Mouse (Mus musculus): ENCODE results near the gene Nfkbib.

Gene Nfkbib

GRCm38 (mm10) chr7:28767462-28767965, at the start of gene Nfkbib:
TSS of gene Nfkbib (minus strand) at chr7:28767512.
- peak; percentile 89 for DNase-seq

- DNase-seq, result no peak
Observed at GRCm38 (mm10) chr7:28816920-28817319, 49.6 kb upstream of the Nfkbib start.

DNA sequence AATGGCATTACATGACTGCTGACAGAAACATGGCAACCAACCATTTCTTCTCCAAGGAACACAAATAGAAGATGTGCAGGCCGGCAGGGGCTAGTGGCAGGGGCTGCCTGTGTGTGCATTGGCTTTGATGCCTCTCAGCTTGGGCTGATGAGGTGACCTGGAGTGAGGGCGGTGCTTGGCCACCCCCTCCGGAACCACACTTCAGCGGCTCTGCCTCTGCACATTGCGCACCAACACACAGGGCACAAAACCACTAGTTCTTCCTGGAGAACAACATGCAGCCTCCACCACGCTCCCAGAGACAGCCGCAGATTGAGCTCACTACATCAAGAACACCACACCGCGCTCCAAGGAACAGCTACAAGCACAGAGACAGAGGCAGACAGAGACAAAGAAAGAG, 48.9 kb upstream of the Nfkbib start:
- peak; percentile 95 for DNase-seq

DNA sequence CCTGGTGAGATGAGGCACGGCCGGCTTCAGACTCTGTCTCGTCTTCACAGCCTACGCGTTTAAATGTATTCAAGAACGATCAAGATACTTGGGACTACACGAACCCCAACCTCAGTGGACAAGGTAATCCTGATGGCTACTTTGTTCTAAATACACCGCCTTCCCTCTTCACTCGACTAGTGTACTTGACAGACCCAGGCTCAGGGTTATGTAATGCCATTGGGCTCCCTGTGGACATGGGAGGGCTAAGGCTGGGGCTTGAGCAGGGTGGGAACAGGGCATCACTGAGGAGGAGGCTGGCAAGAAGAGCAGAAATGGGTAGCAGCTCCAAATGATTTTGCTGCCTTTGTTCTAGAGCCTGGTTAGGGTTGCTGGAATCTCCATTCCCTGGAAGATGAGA, 47.9 kb upstream of the Nfkbib start:
- no peak for DNase-seq

GRCm38 (mm10) chr7:28814306-28815034, 47.2 kb upstream of the Nfkbib start:
- DNase-seq, result no peak

GRCm38 (mm10) chr7:28812949-28813348, 45.6 kb upstream of the Nfkbib start:
- DNase-seq, result no peak

- DNase-seq, result no peak
Observed at GRCm38 (mm10) chr7:28812436-28812835, 45.1 kb upstream of the Nfkbib start.

DNA sequence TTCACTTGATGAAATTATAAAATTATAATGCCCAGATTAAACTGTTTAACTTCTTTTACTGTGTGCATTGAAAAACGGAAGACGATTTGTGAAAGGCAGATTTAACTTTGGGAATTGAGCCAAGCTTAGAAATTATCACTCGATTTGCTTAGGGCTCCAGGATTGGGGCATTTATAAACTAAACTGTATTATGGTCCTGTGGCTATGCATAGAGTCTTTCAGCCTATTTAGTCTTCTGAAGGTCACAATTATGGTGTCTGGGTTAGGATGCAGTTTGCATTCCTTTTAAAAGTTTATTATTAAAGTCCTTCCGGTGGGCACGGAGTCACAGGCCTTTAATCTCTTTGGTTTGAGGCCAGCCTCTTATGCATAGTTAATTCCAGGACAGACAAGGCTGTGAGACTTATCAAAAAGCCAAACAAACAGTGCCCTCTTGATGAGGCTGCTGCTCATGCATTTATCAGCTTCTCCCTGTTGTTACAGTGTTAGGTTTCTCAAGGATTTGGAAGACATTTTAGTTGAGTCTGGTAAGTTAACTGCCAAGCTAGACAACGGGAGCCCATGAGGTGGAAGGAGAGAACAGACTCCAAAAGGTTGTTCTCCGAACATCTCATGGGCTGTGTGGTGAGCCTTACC, 44.4 kb upstream of the Nfkbib start:
- DNase-seq, result no peak

DNA sequence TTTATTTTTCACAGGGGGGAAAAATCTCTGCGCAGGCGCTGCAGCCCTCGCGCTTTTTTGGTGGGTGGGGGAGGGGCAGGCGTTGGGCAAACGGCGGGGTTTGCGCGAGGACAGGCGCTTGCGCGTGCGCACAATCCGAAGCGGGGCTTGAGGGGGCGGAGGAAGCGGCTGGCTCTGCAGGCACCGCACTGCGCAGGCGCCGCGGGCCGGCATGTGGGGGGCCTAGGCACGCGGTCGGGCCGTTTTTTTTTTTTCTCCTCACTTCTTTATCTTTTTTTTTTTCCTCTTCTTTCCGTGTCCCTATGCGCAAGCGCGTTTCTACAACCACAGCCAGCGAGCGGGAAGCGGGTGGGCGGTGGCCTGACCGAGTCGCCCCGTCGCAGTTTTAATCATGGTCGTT, 43.9 kb upstream of the Nfkbib start:
- peak; percentile 99 for DNase-seq

DNA sequence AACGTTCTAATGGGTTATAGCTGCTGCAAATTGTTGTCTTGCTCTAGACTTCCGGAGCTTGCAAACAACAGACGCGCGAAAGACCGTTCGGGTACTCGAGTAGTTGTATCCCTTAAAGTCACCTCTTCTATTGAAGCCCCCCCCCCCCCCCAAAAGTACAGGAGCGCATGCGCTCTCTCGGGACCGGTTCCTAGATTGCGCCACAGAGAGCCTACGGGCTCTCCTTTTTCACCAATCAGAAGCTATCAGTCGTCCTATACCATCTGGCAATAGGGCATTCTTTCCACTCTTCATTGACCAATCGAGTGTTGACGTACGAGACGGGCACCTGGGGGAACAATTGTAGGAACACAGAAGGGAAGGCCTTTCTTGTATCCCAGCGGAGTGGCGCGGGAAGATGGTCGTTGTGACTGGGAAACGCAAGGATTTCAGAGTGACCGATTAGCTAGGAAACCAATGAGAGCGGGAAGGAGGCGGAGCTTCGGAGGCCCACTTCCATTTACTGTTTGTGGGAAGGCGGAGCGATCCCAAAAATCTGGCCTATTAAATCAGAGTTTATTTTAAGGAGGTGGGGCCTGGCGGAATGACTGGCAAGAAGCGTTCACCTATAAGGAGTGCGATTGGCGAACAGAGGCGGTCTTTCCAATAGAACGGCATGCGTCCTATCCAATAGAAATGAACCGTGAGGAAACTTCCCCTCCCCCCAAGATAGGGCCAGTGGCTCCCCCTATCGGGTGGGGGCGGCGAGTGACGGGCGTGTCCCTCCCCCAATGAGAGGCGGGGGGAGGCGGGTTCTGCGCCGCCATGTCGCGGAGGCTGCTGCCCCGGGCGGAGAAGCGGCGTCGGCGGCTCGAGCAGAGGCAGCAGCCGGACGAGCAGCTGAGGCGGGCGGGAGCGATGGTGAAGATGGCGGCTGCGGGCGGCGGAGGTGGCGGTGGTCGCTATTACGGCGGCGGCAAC, 43.1 kb upstream of the Nfkbib start:
- DNase-seq, result peak; percentile 100

DNA sequence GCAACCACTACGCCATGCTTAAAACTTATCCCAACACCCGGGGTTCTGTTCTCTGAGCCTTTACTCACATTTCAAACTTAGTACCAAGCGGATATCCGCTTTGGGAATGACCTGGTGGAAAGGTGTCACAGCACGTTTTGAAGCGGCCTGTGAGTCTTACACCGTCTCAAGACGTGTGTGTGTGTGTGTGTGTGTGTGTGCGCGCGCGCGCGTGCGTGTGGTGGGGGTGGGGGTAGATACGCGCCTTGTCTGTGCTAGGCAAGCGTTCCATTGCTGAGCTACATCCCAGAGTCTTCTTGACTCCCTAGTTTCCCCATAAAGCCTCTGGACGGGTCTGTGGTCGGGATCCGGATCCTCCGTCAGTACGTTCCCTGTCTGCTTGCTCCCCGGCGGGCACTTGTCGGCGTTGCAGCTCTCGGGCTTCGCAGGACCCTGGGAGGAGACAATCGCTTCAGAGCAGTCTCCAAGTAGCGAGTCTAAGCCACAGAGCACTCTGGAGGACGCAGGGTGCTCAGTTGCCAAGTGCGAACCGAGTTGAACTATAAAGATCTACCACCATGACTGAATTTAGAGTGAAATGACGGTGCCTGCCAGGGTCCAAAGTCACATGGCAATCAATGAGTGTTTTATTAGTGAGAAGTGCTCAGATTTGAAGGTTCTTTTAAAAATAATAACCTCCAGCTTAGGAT, 42.2 kb upstream of the Nfkbib start:
- DNase-seq, result peak; percentile 98

DNA sequence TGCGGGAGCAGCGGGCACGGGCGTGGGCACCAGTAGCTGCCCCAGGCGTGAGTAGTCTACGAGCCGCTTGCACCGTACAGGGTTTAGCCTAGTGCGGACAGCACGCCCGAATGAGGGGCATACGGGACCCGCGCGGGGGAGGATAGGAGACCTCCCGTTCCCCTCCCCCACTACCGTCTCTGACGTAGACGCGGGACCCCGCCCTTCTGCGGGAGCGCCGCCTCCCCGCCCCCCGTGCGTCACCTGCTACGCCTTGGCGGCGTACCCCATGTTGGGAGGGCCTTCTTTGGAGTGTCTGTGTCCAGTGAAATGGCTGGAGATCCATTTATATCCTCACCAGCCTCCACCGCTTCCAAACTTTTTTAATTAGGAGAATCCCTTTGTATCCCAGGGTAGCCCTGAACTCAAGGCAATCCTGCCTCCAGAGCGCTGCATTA, 41.7 kb upstream of the Nfkbib start:
- peak; percentile 100 for DNase-seq

DNA sequence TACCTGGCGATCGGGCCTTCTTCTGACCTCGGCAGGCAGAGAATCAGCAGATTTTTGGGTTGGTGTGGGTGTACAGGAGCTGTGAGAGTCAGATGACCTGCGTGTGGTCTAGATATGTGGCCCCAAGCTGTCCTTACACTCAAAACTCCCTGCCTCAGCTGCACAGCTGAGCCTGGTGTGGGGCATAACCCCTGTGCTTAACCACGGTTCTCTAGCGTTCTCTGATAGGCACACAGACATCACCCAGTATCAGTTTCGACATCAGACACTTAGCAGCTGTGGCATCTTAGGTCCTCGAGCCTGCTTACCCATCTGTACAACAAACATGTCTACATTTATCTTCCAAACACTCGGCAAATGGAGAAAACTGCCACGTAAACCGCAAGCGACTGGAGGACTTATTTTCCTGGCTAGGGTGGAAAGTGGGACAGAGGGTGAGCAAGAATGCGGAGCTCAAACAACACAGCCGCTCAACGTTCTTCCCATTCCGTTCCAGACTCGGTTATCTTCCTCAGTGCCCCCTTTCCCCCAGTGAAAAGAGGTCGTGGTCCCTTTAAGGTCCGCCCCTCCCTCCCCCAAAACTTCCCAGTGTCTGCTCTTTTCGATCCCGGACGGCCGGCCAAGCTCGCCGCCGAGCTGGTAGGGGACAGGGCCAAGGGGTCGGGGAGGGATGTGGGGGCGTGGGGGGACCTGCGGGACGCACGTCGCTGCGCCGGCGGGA, 41.1 kb upstream of the Nfkbib start, which contains the start of gene Hnrnpl:
Gene Hnrnpl (plus strand): TSS at position 321 of the 721 bp plus-strand sequence.
- peak; percentile 96 for DNase-seq

GRCm38 (mm10) chr7:28807641-28808220, 40.4 kb upstream of the Nfkbib start:
- peak; percentile 97 for DNase-seq

DNA sequence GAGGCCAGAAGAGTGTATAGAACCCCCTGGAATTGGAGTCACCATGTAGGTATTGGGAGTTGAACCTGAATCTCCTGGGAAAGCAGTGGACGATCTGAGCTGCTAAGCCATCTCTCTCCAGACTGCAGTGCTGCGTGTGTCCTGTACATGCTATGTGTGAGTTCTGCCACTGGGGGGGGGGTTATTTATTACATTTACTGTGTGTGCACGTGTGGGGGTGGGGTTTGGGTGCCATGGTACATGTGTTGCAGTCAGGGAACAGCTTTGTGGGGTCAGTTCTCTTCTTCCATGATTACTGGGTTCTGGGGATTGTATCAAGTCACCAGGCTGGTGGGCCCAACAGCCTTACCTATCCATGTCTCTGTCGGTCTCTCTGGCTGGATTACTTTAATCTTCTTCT, 39.6 kb upstream of the Nfkbib start:
- no peak for DNase-seq

GRCm38 (mm10) chr7:28803756-28804155, 36.4 kb upstream of the Nfkbib start:
- DNase-seq, result no peak

- peak; percentile 97 for DNase-seq
Observed at GRCm38 (mm10) chr7:28802846-28803588, 35.7 kb upstream of the Nfkbib start.

DNA sequence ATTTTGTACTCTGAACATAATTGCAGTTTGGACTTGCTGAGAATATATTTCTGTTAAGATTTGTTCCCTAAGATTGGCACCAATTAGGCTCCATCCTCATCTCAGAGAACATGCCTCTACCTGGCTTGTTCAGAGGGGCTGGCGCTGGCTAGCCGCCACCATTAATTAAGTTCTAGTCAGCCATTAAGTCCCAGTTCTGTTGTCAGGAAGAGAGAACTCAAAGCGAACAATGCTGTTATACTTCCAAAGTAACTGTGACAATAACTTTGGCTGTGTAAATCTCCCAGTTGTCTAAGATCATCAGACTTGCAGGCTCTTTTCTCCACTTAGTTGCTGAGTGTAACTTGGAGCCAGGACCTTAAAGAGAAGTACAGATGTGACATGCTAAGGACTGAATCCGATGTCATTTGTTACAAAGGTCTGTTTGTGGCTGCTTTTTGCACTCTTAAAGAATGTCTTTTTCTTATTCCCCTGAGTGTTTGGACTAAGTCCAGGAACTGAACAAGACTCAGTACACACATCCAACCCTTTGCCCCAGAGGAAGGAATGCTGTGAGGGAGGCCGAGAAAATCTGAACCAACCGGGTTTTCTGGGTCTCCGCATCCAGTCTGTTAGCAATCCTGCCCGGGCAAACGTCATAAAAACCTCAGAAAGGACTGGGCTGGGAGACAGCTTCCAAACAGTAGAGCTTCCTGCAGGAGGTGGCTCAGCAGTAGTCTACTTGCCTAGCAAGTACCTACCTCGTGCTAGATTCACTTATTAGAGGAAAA, 34.8 kb upstream of the Nfkbib start:
- DNase-seq, result peak; percentile 96

- no peak for DNase-seq
Observed at GRCm38 (mm10) chr7:28801451-28801850, 34.1 kb upstream of the Nfkbib start.

DNA sequence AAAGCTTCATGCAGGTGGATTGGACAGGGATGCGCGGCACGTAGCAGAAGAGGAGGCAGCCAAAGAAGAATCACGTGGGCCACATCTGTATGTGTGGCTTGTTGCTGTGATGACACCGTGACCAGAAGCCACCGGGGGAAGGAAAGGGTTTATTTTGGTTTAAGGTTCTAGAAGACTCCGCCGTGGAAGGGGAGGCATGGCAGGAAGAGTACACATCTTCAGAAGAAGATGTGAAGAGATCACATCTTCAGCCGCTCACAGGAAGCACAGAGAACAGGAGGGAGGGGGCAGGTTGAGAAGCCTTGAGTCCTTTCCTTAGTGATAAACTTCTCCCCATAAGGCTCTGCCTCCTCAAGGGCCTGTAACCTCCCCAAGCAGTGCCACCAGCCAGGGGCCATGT, 32.7 kb upstream of the Nfkbib start:
- DNase-seq, result no peak

All from heart, adult 11 months (tissue).